Mouse (Mus musculus) megakaryocyte, embryonic 14.5 days (primary cell): ENCODE results near the gene Noa1. TPM values are rescaled to one million over a fixed set of nuclear protein-coding genes. Genes with fewer than 3 reads are reported as not detected.

Experiments used
- H3K27me3 ChIP-seq: replicated peaks from 2 replicates; pipeline ENCODE3; 2012; ENCODE audit warnings: inconsistent platforms
- H3K36me3 ChIP-seq: replicated peaks from 2 replicates; pipeline ENCODE3; 2012; ENCODE audit warnings: low read length, inconsistent platforms, mixed read lengths
- H3K4me1 ChIP-seq: 2 replicates; pipeline ENCODE4 v1.6.1; 2012; ENCODE audit warnings: inconsistent platforms
- H3K4me3 ChIP-seq: replicated peaks from 2 replicates; pipeline ENCODE3; 2012; ENCODE audit warnings: moderate library complexity, mild to moderate bottlenecking, inconsistent platforms
- H3K9me3 ChIP-seq: 2 replicates; pipeline ENCODE4 v1.6.1; 2012; ENCODE audit warnings: inconsistent platforms
- FLI1 ChIP-seq: IDR thresholded peaks from 2 replicates; pipeline ENCODE4 v1.6.1; 2012; ENCODE audit warnings: low read length, inconsistent platforms, mixed read lengths
- GATA1 ChIP-seq: IDR thresholded peaks from 3 replicates; pipeline ENCODE4 v1.6.1; 2012; ENCODE audit warnings: mixed read lengths, low read length, inconsistent platforms, borderline replicate concordance
- polyA plus RNA-seq: library from polyadenylated mRNA; stranded (reverse); fragments of >175 nt; gene quantifications from 2 replicates; pipeline ENCODE4 v1.2.3, GENCODE M21; 2012; ENCODE audit warnings: low replicate concordance; ENCODE audit not compliant: insufficient read depth

Gene Noa1
- polyA plus RNA-seq = 14.4 and 14.9 TPM in 2 replicates

DNA sequence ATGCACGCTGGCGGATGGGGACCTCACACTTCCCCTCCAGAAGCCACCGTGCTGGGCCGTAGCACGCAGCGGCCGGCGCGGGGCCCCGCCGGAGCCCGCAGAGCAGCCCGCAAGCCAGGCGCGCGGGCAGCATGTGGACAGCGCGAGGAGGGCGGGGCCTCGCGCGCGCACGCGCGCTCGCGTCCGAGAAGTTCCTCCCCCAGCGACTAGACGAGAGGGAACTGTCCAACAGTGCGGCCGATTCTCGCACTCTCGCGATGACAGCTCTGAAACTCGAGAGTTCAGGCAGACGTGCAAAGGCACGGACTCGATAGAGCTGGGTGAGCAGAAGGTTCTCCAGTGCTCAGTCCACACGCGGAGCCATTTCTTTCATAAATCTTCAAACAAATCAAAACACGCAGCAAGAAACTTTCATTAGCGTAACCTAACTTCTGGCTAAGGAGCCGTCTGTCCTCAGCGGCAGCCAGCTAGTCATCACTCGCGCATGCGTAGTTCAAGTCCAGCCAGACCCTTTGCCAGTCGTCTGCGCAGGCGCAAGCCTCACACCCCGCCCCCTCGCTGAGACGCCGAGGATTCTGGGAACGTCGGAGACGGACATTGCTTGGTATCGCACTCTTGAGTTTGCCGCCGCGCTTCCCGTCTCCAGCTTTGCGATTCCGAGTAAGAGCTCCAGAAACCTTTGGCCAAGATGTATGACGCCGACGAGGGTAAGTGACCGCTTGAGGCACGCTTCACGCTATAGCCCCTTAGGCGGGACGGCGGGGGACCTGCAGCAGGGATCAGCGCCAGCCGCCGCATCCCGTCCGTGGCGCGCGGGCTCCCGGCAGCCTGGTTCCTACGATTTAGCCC, at the start of gene Noa1, which contains the start of gene Polr2b:
Gene Noa1, minus strand, starts transcription at position 161 of the 849 bp plus-strand sequence.
Gene Polr2b, plus strand, starts transcription at position 224 of the 849 bp plus-strand sequence.
- Histone ChIP-seq H3K27me3 (no peaks in the 10 kb centered on the region), H3K4me1 (peaks cover 37% of the 10 kb centered on the region), H3K36me3 (peaks cover 47% of the 10 kb centered on the region), H3K9me3 (no peaks in the 10 kb centered on the region), H3K4me3 (peak within 1 kb of the TSS; percentile 98)
- TF ChIP-seq GATA1 (no peak), FLI1 (no peak)

DNA sequence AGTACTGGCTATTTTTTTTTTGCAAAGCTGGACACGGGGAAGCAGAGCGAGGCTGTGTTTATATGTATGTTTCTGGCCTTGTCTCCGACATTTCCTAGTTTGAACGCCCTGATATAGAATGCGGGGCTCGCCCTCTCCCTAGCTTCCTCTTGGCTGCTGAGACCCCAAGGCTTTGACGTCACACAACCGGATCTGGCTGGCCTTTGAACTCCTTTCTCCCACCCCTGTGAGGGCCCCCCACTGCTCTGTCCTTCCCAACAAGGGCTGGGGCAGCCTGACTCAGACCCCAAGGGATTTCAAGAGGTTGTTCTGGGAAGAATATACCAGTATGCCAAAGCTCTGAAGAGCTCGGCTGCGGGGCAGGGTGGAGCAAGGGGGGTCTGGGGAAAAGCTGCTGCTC, 48.5 kb upstream of the Noa1 start:
- no peak overlapping the region for H3K4me3 ChIP-seq
- TF ChIP-seq GATA1 (no peak), FLI1 (no peak)
- no peaks in the 10 kb centered on the region for H3K36me3 ChIP-seq

GRCm38 (mm10) chr5:77357405-77358149, 47.7 kb upstream of the Noa1 start:
- Histone ChIP-seq H3K27me3 (peaks cover 19% of the 10 kb centered on the region), H3K36me3 (no peaks in the 10 kb centered on the region), H3K9me3 (no peaks in the 10 kb centered on the region), H3K4me3 (peak overlapping the region; percentile 69), H3K4me1 (peaks cover 26% of the 10 kb centered on the region)
- TF ChIP-seq GATA1 (no peak), FLI1 (no peak)

More for the DNA sequence above, 48.5 kb upstream of the Noa1 start:
- Histone ChIP-seq H3K27me3 (peaks cover 25% of the 10 kb centered on the region), H3K4me1 (peaks cover 25% of the 10 kb centered on the region), H3K9me3 (no peaks in the 10 kb centered on the region)

- TF ChIP-seq FLI1 (no peak), GATA1 (no peak)
- Histone ChIP-seq H3K27me3 (peaks cover 16% of the 10 kb centered on the region), H3K4me3 (no peak overlapping the region), H3K9me3 (no peaks in the 10 kb centered on the region), H3K36me3 (peaks cover 7% of the 10 kb centered on the region), H3K4me1 (peaks cover 39% of the 10 kb centered on the region)
Observed at GRCm38 (mm10) chr5:77355307-77356265, 45.7 kb upstream of the Noa1 start.

DNA sequence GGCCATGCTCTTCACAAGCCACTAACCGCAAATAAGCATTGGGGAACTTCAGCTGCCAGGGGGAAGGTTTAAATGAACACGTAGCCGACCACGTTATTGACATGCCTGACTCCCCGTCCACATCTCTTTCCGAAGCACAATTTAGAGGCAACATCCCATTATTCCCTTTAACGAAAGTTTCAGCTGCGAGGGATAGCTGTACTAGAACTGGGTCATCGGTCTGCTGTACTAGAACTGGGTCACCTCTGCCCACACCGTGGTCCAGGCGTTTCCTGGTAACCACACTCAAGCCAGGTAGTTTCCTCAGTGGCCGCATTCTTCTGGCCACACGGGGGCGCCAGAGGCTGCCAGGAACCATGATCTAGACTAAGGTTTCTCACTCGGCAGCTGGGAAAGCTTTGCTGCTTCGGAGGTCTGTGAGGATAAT, 44.5 kb upstream of the Noa1 start:
- peaks cover 18% of the 10 kb centered on the region for H3K36me3 ChIP-seq
- H3K27me3 ChIP-seq = peaks cover 9% of the 10 kb centered on the region
- no peak for TF ChIP-seq GATA1
- TF ChIP-seq FLI1 = no peak
- no peaks in the 10 kb centered on the region for H3K9me3 ChIP-seq
- H3K4me1 ChIP-seq = peaks cover 47% of the 10 kb centered on the region
- H3K4me3 ChIP-seq = peak overlapping the region; percentile 86

DNA sequence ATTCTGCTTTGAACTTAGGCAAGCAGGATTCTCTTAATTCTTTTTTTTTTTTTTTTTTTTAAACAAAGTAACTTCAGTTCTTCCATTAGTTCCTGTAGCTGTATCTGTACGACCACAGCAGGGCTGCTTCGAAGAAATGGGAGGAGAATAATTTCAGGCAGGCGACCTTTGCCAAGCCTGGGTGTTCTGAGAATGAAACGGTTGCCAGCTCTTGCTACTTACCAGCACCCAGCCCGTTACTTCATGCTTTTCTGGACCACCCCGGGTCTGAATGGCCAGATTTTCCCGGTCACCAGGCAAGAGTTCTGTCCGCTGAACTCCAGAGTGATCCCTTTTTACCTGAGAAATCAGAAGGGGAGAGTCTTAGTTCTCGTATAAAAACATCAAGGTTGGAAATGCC, 41.8 kb upstream of the Noa1 start:
- Histone ChIP-seq H3K4me3 (no peak overlapping the region), H3K4me1 (peaks cover 40% of the 10 kb centered on the region), H3K36me3 (peaks cover 44% of the 10 kb centered on the region), H3K9me3 (no peaks in the 10 kb centered on the region), H3K27me3 (peaks cover 7% of the 10 kb centered on the region)
- TF ChIP-seq GATA1 (no peak), FLI1 (no peak)

DNA sequence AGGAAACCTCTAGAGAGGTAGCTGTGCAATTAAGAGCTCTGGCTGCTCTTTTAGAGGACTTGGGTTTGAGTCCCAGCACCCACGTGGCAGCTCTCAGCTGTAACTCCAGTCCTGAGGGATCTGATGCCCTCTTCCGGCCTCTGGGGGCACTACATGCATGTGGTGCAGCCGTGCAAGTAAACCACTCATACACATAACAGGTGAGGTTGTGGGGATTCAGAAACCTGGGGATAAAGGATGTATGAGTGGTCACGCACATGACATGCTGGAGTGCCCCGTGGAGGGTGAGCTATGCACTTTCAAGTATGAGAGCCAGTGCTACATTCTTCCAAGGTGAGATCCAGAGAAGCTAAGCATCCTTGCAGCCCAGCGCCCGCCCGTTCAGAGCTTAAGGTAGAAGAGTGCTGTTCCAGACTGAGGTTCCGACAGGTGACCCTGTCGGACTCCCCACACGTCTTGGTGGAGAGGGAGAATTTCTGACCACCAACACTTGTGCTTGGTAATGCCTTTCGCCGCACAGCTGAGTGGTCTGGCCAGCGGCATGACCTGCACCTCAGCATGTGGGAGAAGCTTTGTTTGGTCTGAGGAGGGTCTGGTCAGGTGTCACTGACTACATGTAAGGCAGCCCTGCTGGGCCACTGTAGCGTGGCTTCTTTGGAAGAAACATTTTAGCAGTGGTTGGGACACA, 40.2 kb upstream of the Noa1 start:
- Histone ChIP-seq H3K36me3 (peaks cover 59% of the 10 kb centered on the region), H3K4me1 (peaks cover 35% of the 10 kb centered on the region), H3K4me3 (no peak overlapping the region), H3K27me3 (peaks cover 2% of the 10 kb centered on the region), H3K9me3 (no peaks in the 10 kb centered on the region)
- TF ChIP-seq FLI1 = no peak
- TF ChIP-seq GATA1 = no peak

DNA sequence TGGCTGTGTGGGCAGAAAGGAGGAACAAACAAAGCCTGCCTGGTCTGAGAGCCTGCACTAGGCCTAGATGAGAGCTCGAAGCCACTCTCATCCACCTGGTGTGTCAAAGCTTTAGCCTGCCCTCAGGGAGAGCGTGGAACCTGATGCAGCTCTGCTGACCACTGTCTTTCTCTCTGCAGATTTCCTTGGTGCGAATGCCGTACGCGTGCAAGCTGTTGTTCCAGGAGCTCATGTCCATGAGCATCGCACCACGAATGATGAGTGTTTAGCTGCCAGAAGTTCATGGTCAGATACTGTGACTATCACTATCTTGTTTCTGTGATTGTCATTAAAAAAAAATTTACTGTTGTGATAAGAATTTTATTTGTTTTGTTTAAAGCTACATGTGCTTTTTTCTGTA, 39.0 kb upstream of the Noa1 start:
- peaks cover 23% of the 10 kb centered on the region for H3K4me1 ChIP-seq
- TF ChIP-seq FLI1 = no peak
- TF ChIP-seq GATA1 = no peak
- peaks cover 71% of the 10 kb centered on the region for H3K36me3 ChIP-seq
- peaks cover 2% of the 10 kb centered on the region for H3K27me3 ChIP-seq
- H3K4me3 ChIP-seq = no peak overlapping the region
- no peaks in the 10 kb centered on the region for H3K9me3 ChIP-seq
